Mouse (Mus musculus) E14TG2a.4 (cell line): ENCODE data around the gene Cpt2.

Experiments used
- CTCF ChIP-seq: conservative IDR thresholded peaks from 2 replicates; pipeline ENCODE4 v1.5.1; 2014; ENCODE audit warnings: low read length
- NANOG ChIP-seq: IDR thresholded peaks from 2 replicates; pipeline ENCODE4 v1.6.1; 2014; ENCODE audit warnings: borderline replicate concordance, low read length, mixed read lengths
- POU5F1 ChIP-seq: IDR thresholded peaks from 2 replicates; pipeline ENCODE4 v1.6.1; 2014; ENCODE audit warnings: low read length, borderline replicate concordance

- TF ChIP-seq CTCF: peak; percentile 39
- no peak for TF ChIP-seq POU5F1
- no peak for TF ChIP-seq NANOG
Observed at GRCm38 (mm10) chr4:107937338-107937737, 13.9 kb upstream of the Cpt2 start.
